Mouse (Mus musculus) embryonic facial prominence, embryonic 14.5 days (tissue): ENCODE results near the gene Cdc26. TPM values are rescaled to one million over a fixed set of nuclear protein-coding genes. Genes with fewer than 3 reads are reported as not detected.

ENCODE experiments used
- ATAC-seq: fragments of 200-750 bp; cut with Nextera tagmentation; 2 replicates; pipeline ENCODE4 v1.8.0; 2017; ENCODE audit warnings: low read depth, moderate number of reproducible peaks, moderate TSS enrichment
- DNase-seq: peaks from one replicate; pipeline ENCODE4 v3.0.0-alpha.2; 2015; ENCODE audit warnings: low spot score
- H3K27ac ChIP-seq: fragments of 300-500 bp; sonication (generic); replicated peaks from 2 replicates; pipeline ENCODE4 v1.5.1; 2014; ENCODE audit warnings: low read depth, mild to moderate bottlenecking, low read length, moderate library complexity
- H3K27me3 ChIP-seq: fragments of 300-500 bp; sonication (generic); replicated peaks from 2 replicates; pipeline ENCODE4 v1.6.1; 2014; ENCODE audit warnings: low read length; ENCODE audit not compliant: control insufficient read depth, insufficient read depth
- H3K36me3 ChIP-seq: fragments of 300-500 bp; sonication (generic); 2 replicates; pipeline ENCODE4 v1.6.1; 2014; ENCODE audit warnings: low read length, mixed read lengths; ENCODE audit not compliant: control insufficient read depth, insufficient read depth
- H3K4me1 ChIP-seq: fragments of 300-500 bp; sonication (generic); 2 replicates; pipeline ENCODE4 v1.6.1; 2014; ENCODE audit warnings: antibody characterized with exemption, low read length; ENCODE audit not compliant: control insufficient read depth, insufficient read depth
- H3K4me2 ChIP-seq: fragments of 300-500 bp; sonication (generic); 2 replicates; pipeline ENCODE4 v1.6.1; 2014; ENCODE audit warnings: low read depth, mild to moderate bottlenecking, low read length, moderate library complexity, mixed read lengths
- H3K4me3 ChIP-seq: fragments of 300-500 bp; sonication (generic); 2 replicates; pipeline ENCODE4 v1.5.1; 2014; ENCODE audit warnings: low read depth, mild to moderate bottlenecking, low read length
- H3K9ac ChIP-seq: fragments of 300-500 bp; sonication (generic); 2 replicates; pipeline ENCODE4 v1.6.1; 2014; ENCODE audit warnings: low read depth, mild to moderate bottlenecking, low read length, moderate library complexity, mixed read lengths
- H3K9me3 ChIP-seq: fragments of 300-500 bp; sonication (generic); 2 replicates; pipeline ENCODE4 v1.6.1; 2016; ENCODE audit warnings: low read length; ENCODE audit not compliant: control insufficient read depth
- WGBS: fragments of 180-500 bp; shearing (Covaris S2); extraction: QIAGEN DNeasy Blood & Tissue Kit; methylation state at CpG from one replicate; pipeline ENCODE4 v1.1.7; 2014; 5-methylcytosine and 5-hydroxymethylcytosine counted together
- polyA plus RNA-seq: library from polyadenylated mRNA; unstranded; fragments of >200 nt; fragmentation: Nextera tagmentation; extraction: Ambion mirVana; gene quantifications from 2 replicates; pipeline ENCODE4 v1.2.1, GENCODE M21; 2014

The Cdc26 gene
- polyA plus RNA-seq, 1 experiment from 2014 or later, result 167 TPM

- Histone ChIP-seq H3K27me3 (no peaks in the 10 kb centered on the region), H3K9me3 (no peaks in the 10 kb centered on the region), H3K27ac (no peak overlapping the region), H3K4me2 (no peak overlapping the region), H3K4me3 (no peak overlapping the region), H3K4me1 (no peaks in the 10 kb centered on the region), H3K9ac (no peak overlapping the region), H3K36me3 (no peaks in the 10 kb centered on the region)
- WGBS, result 63% methylated on average over 6 of the region's 7 CpGs
- DNase-seq, result no peak
- no peak for ATAC-seq
These were observed 25.8 kb upstream of the Cdc26 start for GRCm38 (mm10) chr4:62433939-62434870.

GRCm38 (mm10) chr4:62431522-62431921 lies 23.1 kb upstream of the Cdc26 start:
- no peak overlapping the region for H3K27ac ChIP-seq
- no peaks in the 10 kb centered on the region for H3K27me3 ChIP-seq
- H3K4me2 ChIP-seq, result no peak overlapping the region
- no peak for DNase-seq
- no peak for ATAC-seq
- H3K4me3 ChIP-seq, result no peak overlapping the region
- no peaks in the 10 kb centered on the region for H3K4me1 ChIP-seq
- H3K9ac ChIP-seq, result no peak overlapping the region
- WGBS, result 71% methylated on average over 4 of the region's 4 CpGs
- no peaks in the 10 kb centered on the region for H3K9me3 ChIP-seq
- 0 out of 2 replicates have a peak, but pooled peaks cover under 1% of the 10 kb centered on the region for H3K36me3 ChIP-seq

- H3K9ac ChIP-seq, result no peak overlapping the region
- no peak overlapping the region for H3K4me2 ChIP-seq
- no peaks in the 10 kb centered on the region for H3K4me1 ChIP-seq
- H3K36me3 ChIP-seq, result peaks cover 8% of the 10 kb centered on the region
- ATAC-seq (no peak), DNase-seq (no peak)
- no peak overlapping the region for H3K4me3 ChIP-seq
- no peak overlapping the region for H3K27ac ChIP-seq
- no peaks in the 10 kb centered on the region for H3K27me3 ChIP-seq
- H3K9me3 ChIP-seq, result no peaks in the 10 kb centered on the region
These were observed 22.2 kb upstream of the Cdc26 start for GRCm38 (mm10) chr4:62430678-62431077.

GRCm38 (mm10) chr4:62429616-62430015 lies 21.2 kb upstream of the Cdc26 start:
- no peak overlapping the region for H3K4me2 ChIP-seq
- H3K9me3 ChIP-seq, result no peaks in the 10 kb centered on the region
- ATAC-seq (no peak), DNase-seq (no peak)
- H3K27me3 ChIP-seq, result no peaks in the 10 kb centered on the region
- H3K4me1 ChIP-seq, result no peaks in the 10 kb centered on the region
- no peak overlapping the region for H3K27ac ChIP-seq
- no peak overlapping the region for H3K9ac ChIP-seq
- H3K4me3 ChIP-seq, result no peak overlapping the region
- 82% methylated on average over 9 of the region's 9 CpGs for WGBS
- H3K36me3 ChIP-seq, result peaks cover 19% of the 10 kb centered on the region

GRCm38 (mm10) chr4:62427978-62428758 lies 19.7 kb upstream of the Cdc26 start:
- H3K4me3 ChIP-seq, result no peak overlapping the region
- DNase-seq, result no peak
- no peak overlapping the region for H3K9ac ChIP-seq
- H3K4me2 ChIP-seq, result no peak overlapping the region
- H3K9me3 ChIP-seq, result no peaks in the 10 kb centered on the region
- no peak overlapping the region for H3K27ac ChIP-seq
- H3K36me3 ChIP-seq, result peaks cover 34% of the 10 kb centered on the region
- ATAC-seq, result 0 out of 2 replicates have a peak, but pooled peaks have one; percentile 14
- WGBS, result 76% methylated on average over 14 of the region's 17 CpGs
- no peaks in the 10 kb centered on the region for H3K4me1 ChIP-seq
- no peaks in the 10 kb centered on the region for H3K27me3 ChIP-seq

GRCm38 (mm10) chr4:62425891-62426290 lies 17.4 kb upstream of the Cdc26 start:
- ATAC-seq (no peak), DNase-seq (no peak)
- Histone ChIP-seq H3K27ac (no peak overlapping the region), H3K4me1 (no peaks in the 10 kb centered on the region), H3K27me3 (no peaks in the 10 kb centered on the region), H3K9me3 (no peaks in the 10 kb centered on the region), H3K36me3 (peaks cover 56% of the 10 kb centered on the region), H3K9ac (no peak overlapping the region), H3K4me2 (no peak overlapping the region), H3K4me3 (no peak overlapping the region)
- WGBS, result 93% methylated on average over 4 of the region's 4 CpGs

- H3K27ac ChIP-seq, result no peak overlapping the region
- 92% methylated on average over 6 of the region's 6 CpGs for WGBS
- no peak for DNase-seq
These were observed 10.6 kb upstream of the Cdc26 start for GRCm38 (mm10) chr4:62419091-62419490.

GRCm38 (mm10) chr4:62418448-62418847 lies 10.0 kb upstream of the Cdc26 start:
- no peaks in the 10 kb centered on the region for H3K27me3 ChIP-seq
- H3K27ac ChIP-seq, result no peak overlapping the region
- no peak overlapping the region for H3K4me3 ChIP-seq
- H3K9ac ChIP-seq, result no peak overlapping the region
- WGBS, result 87% methylated on average over 8 of the region's 8 CpGs
- H3K9me3 ChIP-seq, result no peaks in the 10 kb centered on the region
- DNase-seq (peak; percentile 10), ATAC-seq (peak; percentile 50; the same call in 1 of the 2 replicates)
- H3K4me1 ChIP-seq, result no peaks in the 10 kb centered on the region
- H3K36me3 ChIP-seq, result peaks cover 100% of the 10 kb centered on the region
- H3K4me2 ChIP-seq, result no peak overlapping the region

More at GRCm38 (mm10) chr4:62419091-62419490, 10.6 kb upstream of the Cdc26 start:
- no peak overlapping the region for H3K4me2 ChIP-seq
- no peaks in the 10 kb centered on the region for H3K9me3 ChIP-seq
- no peak overlapping the region for H3K9ac ChIP-seq
- no peaks in the 10 kb centered on the region for H3K27me3 ChIP-seq
- H3K4me3 ChIP-seq, result no peak overlapping the region
- no peak for ATAC-seq
- H3K4me1 ChIP-seq, result no peaks in the 10 kb centered on the region
- H3K36me3 ChIP-seq, result peaks cover 100% of the 10 kb centered on the region
